Mouse (Mus musculus): ENCODE data around the gene Elmod2.

The Elmod2 gene

GRCm38 (mm10) chr8:83278431-83278830 is 53.9 kb downstream of the Elmod2 start:
- in situ Hi-C loops (cut with MboI, MseI) = no loop called here

- in situ Hi-C loops (cut with MboI, MseI) = no loop called here
These were observed 57.8 kb downstream of the Elmod2 start for GRCm38 (mm10) chr8:83274470-83274869.

- in situ Hi-C loops (cut with MboI, MseI) = no loop called here
These were observed 59.8 kb downstream of the Elmod2 start for GRCm38 (mm10) chr8:83272464-83272863.

- in situ Hi-C loops (cut with MboI, MseI) = no loop called here
These were observed 61.1 kb downstream of the Elmod2 start for GRCm38 (mm10) chr8:83271172-83271571.

All from regulatory T cell (primary cell).